Mouse (Mus musculus) cerebellum, adult (tissue): ENCODE measurements around the gene Gm20388.
"Not testable (repeated sequence)": the region's sequence is repeated elsewhere in the genome, so short reads cannot be mapped to it uniquely, and the experiment has no call there.

Experiments
- ATAC-seq: cut with Nextera tagmentation; 2 replicates; pipeline ENCODE4 v1.9.2; 2017; ENCODE audit warnings: mild to moderate bottlenecking, moderate library complexity, mixed read lengths; ENCODE audit not compliant: insufficient number of reproducible peaks, low FRiP score, low TSS enrichment

Gm20388 gene

DNA sequence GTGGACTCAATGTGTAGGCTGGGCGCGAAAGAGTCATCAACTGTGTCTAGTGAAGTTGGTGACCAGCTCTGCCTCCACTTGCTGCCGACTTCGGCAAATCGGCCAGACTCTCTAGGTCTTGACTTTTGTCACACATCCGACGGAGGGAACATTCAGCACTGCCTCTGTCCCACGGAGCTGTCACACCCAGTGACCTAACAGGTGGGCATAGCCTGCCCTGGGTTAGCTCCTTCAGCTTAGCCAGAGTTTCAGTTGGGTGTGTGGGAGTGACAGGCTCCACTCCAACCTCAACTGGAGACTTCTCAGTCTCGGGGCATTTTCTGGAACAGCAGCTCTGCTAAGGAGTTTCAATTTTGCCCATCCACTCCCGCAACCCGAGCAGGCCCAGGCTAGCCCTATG lies 1223.9 kb downstream of the Gm20388 start:
- ATAC-seq, result no peak

DNA sequence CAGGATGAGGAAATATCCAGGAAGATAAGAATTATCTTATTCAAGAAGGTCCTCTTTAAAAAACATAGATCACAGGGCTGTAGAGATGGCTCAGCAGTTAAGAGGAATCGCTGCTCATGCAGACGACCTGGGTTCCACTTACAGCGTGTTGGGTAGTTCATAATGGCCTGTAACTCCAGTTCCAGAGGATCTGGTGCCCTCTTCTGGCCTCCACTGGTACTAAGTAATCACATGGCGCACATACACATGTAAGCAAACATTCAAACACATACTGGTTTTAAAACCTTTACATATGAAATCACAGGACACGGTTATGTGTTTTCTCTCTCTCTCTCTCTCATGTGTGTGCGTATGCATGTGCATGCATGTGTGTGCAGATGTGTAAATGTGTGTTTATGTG lies 1226.2 kb downstream of the Gm20388 start:
- no peak for ATAC-seq

GRCm38 (mm10) chr8:121145457-121146134 lies 1235.0 kb downstream of the Gm20388 start:
- not testable (repeated sequence) for ATAC-seq

DNA sequence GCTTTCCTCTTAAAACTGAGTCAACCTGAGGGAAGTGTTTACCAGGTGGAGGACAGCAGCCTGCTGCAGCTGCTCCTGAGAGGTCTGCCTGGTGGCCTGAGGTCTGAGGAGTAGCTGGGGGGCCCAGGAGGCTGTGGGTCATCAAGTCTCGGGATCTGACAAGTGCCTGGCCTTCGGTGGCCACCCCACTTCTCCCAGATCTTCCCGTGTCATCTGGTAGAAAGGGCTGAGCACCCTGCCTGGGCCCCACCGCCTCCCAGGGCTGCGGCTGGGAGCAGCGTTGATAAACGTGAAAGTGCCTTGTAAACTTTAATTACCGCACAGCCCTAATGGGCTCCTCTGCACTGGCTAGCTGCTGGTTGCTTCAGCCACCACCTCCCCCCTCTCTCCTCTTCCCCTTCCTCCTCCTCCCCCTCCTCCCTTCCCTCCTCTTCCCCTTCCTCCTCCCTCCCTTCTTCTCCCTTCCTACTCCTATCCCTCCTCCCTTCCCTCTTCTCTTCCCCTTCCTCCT lies 1238.0 kb downstream of the Gm20388 start:
- ATAC-seq, result no peak

DNA sequence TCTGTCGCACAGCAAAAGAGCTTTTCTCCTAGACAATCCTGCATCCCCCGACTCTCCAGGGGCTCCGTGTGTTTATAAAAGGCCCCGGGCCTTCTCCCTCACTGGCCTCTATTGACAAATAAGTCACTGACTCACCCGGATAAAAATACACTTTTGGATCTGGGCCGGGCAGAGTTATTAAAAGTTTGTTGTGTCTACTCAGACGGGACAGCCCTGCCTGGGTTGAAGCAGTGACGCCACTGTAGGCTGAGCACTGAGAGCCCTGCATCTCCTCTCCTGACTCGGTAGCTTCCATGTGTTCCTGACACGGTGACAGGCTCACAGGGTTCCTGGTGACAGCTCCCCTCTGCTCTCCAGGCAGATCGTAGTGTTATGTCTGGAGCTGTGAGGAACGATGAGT lies 1241.8 kb downstream of the Gm20388 start:
- ATAC-seq, result no peak

- no peak for ATAC-seq
Measured at GRCm38 (mm10) chr8:121156990-121157491, 1246.4 kb downstream of the Gm20388 start.

DNA sequence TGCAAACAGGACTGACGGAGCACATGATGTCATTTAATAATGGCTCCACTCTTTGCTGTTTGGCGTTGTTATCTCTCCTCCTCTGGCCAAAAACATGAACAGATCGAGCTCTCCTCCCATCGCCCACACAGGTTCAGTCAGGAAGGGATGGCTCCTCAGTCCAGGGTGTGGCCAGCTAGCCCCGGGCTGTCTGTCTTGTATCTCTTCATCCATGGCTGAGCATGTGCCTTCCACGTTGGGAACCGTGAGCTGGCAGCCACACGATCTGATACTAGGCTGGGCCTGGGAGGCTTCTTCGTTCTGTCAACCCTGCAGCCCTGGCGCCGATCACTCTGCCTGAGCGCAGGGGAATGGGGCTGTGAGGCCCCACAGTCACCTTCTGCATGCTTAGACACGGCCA lies 1248.2 kb downstream of the Gm20388 start:
- no peak for ATAC-seq

- ATAC-seq, result no peak
Measured at GRCm38 (mm10) chr8:121161437-121161836, 1250.8 kb downstream of the Gm20388 start.

DNA sequence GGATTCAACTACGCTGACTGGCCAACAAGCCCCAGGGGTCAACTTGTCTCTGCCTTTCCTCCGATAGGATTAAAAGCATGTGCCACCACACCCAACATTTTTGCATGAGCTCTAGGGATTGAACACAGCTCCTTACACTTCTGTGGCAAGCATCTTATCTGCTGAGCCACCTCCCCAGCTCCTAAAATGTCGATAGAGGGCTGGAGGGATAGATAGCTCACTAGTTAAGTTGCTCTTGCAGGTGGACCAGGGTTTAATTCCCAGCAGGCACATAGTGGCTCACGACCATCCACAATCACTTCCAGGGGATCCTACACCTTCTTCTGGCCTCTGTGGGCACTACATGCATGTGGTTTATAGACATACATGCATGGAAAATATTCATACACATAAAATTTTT lies 1251.8 kb downstream of the Gm20388 start:
- ATAC-seq, result no peak

- no peak for ATAC-seq
Measured at GRCm38 (mm10) chr8:121162906-121163695, 1252.5 kb downstream of the Gm20388 start.

DNA sequence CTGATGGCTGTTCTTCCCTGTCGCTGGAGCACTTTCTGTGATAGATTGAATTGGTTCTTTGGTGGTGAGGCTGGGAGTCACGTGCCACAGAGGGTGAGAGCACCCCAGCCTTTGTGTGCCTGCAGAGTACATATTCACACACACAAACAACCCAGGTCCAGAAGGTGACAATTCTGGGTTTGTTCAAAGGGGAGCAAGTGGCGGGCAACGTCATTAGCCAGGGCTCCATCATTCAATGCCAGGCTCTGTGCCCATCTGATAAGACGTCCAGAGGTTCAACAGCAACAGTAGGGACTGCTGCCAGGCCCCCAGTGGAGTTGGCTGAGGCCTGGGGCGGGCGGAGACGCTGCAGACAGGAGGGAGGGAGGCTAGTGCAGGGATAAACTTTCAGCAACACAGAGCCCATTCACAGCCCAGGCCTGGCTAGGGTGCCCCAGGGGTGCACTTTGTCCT lies 1253.4 kb downstream of the Gm20388 start:
- no peak for ATAC-seq

GRCm38 (mm10) chr8:121168033-121168432 lies 1257.4 kb downstream of the Gm20388 start:
- no peak for ATAC-seq

DNA sequence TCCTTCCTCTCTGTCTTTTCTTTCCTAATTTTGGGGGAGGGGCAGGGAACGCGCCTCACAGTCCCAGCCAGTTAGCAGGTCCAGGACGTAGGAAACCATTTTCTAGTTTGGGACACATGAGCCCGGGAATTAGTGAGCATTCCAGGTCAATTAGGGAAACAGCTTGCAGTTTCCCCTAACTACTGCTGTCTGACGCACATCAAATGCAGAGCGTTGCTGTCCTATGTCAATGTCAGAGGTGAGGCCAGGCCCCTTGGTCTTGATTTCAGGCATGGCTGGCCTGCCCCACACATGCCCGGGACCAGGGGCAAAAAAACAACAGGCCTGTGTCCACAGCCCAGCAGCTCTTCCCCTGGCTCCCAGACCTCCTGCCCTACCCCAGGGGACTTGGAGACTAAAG lies 1259.5 kb downstream of the Gm20388 start:
- ATAC-seq, result no peak

DNA sequence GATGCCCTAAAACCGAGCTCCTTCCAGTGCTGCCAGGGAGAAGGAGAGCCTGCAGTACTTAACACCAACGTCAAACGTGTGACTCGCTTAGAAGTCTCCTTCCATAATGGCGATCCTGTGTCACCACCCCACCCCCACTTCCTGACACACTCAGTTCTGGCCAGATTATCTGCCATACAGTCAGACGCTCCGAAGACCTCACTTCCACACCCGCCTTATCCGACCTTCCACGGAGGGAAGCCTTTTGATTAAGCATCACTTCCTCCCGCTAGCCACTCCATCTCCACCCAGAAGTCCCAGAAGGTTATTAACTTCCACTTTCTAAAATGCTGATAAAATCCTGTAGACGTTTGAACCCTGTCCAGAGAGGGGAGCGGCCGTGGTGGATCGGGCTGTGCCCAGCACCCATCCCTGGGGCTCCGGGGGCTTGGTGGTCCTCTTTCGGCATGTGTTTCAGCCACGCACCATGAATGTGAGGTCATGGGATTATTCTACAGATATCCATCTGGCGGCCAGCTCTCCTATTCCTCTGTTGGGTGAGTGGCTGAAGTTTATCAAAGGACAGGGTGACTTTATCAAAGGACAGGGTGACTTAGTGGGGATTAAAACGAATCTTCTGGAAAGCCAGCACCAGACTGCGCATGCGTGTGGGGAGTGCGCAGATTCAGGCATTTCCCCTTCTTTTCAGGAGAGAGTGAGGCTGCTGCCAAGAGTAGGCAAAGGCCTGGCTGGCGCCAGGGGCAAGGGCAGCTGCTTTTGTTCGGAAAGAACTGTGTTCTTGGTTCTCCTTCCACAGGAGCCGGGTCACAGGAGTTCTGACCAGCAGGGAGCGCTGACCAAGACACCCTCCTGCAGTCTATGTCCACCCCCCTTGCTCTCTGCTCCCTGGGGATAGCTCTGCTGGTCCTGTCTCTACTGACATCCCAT lies 1260.2 kb downstream of the Gm20388 start:
- no peak for ATAC-seq

- no peak for ATAC-seq
Measured at GRCm38 (mm10) chr8:121172567-121172966, 1261.9 kb downstream of the Gm20388 start.

DNA sequence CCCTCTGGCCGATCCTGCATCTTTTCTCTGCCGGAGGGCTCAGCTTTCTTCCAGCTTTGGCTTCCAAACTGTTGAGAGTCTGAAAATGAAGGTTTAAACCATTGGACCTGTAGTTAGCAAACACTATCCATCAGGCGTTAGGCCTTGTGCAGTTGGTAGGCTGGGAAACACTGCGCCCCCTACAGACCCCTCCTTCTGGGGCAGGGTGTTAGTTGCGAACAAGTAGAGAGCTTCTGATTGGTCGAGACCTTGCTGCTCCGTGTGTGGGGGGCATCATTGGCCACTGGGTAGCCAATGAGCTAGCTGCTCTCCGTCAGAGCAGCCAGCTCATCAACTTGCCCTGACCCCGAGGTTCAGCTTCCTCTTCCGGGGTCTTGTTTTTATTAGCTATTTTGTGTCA lies 1263.5 kb downstream of the Gm20388 start:
- ATAC-seq, result no peak

DNA sequence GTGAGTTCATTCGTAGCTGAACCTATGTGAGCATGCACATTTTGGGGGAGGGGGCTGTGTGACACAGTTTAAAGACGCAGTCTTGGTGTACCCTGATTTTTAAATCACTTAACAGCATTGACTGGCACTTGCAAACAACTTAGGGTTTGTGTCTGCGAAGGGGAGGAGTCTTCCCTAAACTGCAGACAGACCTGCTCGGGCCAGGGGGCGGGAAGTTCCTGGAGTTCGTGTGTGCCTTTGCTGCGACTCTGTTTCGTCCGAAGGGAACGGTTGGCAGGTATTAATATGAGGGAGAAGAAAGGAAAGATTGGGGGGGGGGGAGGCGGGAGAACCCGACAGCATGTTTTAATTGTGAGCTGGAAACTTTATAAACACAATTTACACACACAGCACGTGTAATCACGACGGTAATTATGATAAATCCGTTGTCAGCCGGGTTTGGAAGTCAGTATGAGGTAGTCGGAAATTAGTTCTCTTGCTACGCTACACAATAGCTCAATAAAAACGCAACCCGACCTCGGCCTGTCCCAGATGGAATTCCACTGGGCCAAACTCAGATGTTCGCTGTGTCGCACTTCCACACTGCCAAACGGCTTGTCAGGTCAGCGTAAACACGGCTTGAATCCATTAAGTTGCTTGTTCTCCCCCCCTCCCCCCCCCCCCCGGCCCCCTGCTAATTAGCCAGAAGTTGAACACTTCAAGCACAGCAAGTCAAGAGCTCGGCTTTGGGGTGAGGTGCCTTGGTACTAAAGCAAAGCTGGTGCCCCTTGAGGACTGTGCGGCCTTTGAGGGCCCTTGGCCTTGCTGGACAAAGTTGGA lies 1264.3 kb downstream of the Gm20388 start:
- no peak for ATAC-seq

GRCm38 (mm10) chr8:121175540-121176090 lies 1265.0 kb downstream of the Gm20388 start:
- ATAC-seq, result no peak

DNA sequence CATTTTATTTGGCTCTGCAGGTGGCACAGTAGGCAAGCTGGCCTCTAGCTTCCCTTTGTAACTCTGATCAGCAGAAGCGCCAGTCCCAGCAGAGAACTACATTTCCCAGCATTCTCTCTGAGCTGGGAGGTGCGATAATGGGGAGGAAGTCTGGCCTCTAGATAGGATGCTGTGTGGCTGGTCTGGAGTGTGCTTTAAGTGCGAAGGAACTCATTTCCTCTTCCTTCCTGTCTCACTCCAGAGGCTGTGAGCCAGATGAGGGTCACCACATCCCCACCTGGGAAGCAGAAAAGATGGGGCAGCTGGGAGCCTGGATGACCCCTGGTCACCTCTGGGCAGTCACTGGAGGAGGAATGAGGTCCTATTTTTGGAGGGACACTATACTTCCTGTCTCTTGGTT lies 1265.7 kb downstream of the Gm20388 start:
- no peak for ATAC-seq
